Mouse (Mus musculus) ES-Bruce4 (cell line): Measurements from ENCODE around the gene Lama4. TPM values are rescaled to one million over a fixed set of nuclear protein-coding genes. Genes with fewer than 3 reads are reported as not detected.

Experiments used
- H3K27ac ChIP-seq: 2 replicates; pipeline ENCODE4 v1.5.1; 2012; ENCODE audit warnings: low read length, inconsistent platforms; ENCODE audit not compliant: insufficient read depth
- H3K27me3 ChIP-seq: 2 replicates; pipeline ENCODE4 v1.6.1; 2012; ENCODE audit warnings: mild to moderate bottlenecking, low read length, inconsistent platforms; ENCODE audit not compliant: control insufficient read depth, poor library complexity, insufficient read depth, severe bottlenecking
- H3K36me3 ChIP-seq: 2 replicates; pipeline ENCODE4 v1.6.1; 2012; ENCODE audit warnings: inconsistent platforms, mild to moderate bottlenecking, low read length, moderate library complexity; ENCODE audit not compliant: control insufficient read depth, poor library complexity, insufficient read depth, severe bottlenecking
- H3K4me1 ChIP-seq: one replicate; pipeline ENCODE4 v1.8.1; 2011; ENCODE audit warnings: low read length; ENCODE audit not compliant: control insufficient read depth, insufficient read depth
- H3K4me3 ChIP-seq: 2 replicates; pipeline ENCODE4 v1.5.1; 2011; ENCODE audit warnings: low read depth, mild to moderate bottlenecking, low read length
- H3K9ac ChIP-seq: 2 replicates; pipeline ENCODE4 v1.6.1; 2012; ENCODE audit warnings: low read depth, mild to moderate bottlenecking, inconsistent platforms; ENCODE audit not compliant: poor library complexity, severe bottlenecking
- H3K9me3 ChIP-seq: replicated peaks from 2 replicates; pipeline ENCODE4 v1.6.1; 2012; ENCODE audit warnings: mild to moderate bottlenecking, low read length, inconsistent platforms; ENCODE audit not compliant: control insufficient read depth, poor library complexity, insufficient read depth, severe bottlenecking
- CTCF ChIP-seq: IDR thresholded peaks from one replicate; pipeline ENCODE4 v1.8.1; 2011; ENCODE audit warnings: low read depth, low read length
- EP300 ChIP-seq: IDR thresholded peaks from 2 replicates; pipeline ENCODE4 v1.6.1; 2011; ENCODE audit warnings: low read depth, low read length; ENCODE audit not compliant: insufficient read depth
- POLR2A ChIP-seq: IDR thresholded peaks from one replicate; pipeline ENCODE4 v1.8.1; 2011; ENCODE audit warnings: low read length; ENCODE audit not compliant: insufficient read depth
- polyA plus RNA-seq: library from polyadenylated mRNA; stranded (reverse); fragments of >200 nt; gene quantifications from 2 replicates; pipeline ENCODE4 v1.2.4, GENCODE M21; 2011; ENCODE audit warnings: low read depth; ENCODE audit not compliant: missing spikeins, insufficient read depth, insufficient read length

Gene Lama4
- polyA plus RNA-seq, 1 experiment, result 1.7 TPM

DNA sequence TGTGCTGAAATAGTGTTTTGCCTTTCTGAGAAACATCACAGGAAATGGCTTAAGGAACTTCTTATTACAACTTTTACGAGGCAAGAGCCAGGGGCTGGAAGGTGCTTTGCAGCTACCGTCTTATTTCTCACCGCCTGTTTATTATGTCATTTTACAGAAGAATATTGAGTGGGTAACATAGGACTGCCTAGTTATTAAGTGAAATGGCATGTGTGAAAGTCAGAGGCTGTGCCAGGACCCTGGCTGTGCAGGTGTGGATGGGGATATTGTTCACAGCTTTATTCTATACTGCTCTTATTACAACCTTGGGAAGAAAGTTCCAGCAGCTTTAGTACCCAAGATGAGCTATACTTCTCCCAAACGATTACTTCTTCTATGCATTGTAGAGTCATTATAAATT is 106.7 kb downstream of the Lama4 start:
- no peak overlapping the region for H3K4me3 ChIP-seq
- no peak overlapping the region for H3K9ac ChIP-seq
- no peaks in the 10 kb centered on the region for H3K4me1 ChIP-seq
- H3K27ac ChIP-seq, result no peak overlapping the region
- no peaks in the 10 kb centered on the region for H3K9me3 ChIP-seq
- TF ChIP-seq POLR2A, result no peak
- no peaks in the 10 kb centered on the region for H3K36me3 ChIP-seq
- H3K27me3 ChIP-seq, result no peaks in the 10 kb centered on the region; the same call in 1 of the 2 replicates

DNA sequence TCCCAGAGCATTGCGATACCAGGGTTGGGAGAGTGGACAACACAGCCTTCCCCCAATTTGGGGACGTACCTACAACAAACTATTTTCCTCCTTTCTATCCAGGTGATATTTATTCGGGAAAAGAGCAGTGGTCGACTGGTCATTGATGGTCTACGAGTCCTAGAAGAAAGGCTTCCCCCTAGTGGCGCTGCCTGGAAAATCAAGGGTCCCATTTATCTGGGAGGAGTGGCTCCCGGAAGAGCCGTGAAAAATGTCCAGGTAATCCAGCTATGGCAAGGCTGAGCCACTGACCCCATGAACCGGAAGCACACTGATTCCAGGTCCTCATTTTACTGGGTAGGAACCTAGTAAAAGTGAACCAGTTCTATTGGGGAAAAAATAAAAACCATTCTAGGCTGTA is 131.7 kb downstream of the Lama4 start:
- Histone ChIP-seq H3K27ac (no peak overlapping the region), H3K4me3 (no peak overlapping the region), H3K27me3 (no peaks in the 10 kb centered on the region), H3K9ac (no peak overlapping the region), H3K4me1 (no peaks in the 10 kb centered on the region), H3K36me3 (no peaks in the 10 kb centered on the region), H3K9me3 (peaks cover 10% of the 10 kb centered on the region)
- peak; percentile 26 for TF ChIP-seq CTCF
- no peak for TF ChIP-seq POLR2A

DNA sequence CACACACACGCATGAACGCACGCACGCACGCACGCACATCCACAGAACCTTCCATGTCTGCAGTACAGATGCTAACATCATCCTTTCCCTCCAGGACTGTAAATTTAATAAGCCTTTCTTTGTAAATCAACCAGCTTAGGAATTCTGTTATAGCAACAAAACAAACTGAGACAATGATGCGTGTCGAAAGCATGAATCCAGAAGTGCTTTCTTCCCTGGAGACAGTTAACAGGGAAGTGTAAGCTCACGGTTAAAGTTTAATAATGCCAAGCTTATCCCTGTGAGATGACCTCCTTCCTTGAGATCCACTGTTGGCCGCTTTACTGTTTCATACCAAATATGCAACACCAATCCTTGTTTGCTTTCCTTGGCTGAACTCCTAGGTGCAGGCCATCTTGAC is 133.4 kb downstream of the Lama4 start:
- H3K36me3 ChIP-seq, result no peaks in the 10 kb centered on the region

DNA sequence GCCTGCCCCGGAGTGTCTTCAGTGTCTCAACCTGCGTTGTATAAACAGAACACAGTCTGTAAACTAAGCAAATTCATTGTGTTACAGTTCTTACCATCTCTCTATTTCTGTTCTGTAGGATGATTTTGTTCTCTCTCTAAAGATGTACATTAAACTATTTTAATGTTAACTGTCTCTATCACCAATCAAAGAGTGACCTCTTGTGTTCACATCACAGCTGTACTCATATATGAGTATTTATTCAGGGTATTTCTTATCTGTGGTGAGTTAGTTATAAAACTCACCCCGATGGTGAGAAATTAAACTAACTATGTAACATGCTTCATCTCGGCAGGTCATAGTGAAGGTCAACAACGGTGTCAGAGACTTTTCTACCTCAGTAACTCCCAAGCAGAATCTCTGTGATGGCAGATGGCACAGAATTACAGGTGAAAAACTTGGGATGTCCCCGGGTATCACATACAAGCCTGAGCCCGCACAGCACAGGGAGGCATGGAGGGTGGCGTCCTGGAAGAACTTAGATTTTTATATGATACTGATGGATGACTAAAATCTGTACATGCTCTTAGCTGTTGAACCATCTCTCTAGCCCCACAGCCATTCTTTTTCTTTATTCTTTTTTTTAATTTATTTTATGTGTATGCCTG is 139.6 kb downstream of the Lama4 start:
- no peaks in the 10 kb centered on the region for H3K4me1 ChIP-seq
- H3K36me3 ChIP-seq, result no peaks in the 10 kb centered on the region
- H3K9ac ChIP-seq, result no peak overlapping the region

More for the DNA sequence above, 133.4 kb downstream of the Lama4 start:
- no peak for TF ChIP-seq POLR2A
- no peak for TF ChIP-seq CTCF
- TF ChIP-seq EP300, result no peak
- H3K9me3 ChIP-seq, result peaks cover 10% of the 10 kb centered on the region
- no peak overlapping the region for H3K27ac ChIP-seq
- no peaks in the 10 kb centered on the region for H3K27me3 ChIP-seq
- H3K4me3 ChIP-seq, result no peak overlapping the region
- H3K9ac ChIP-seq, result no peak overlapping the region
- H3K4me1 ChIP-seq, result no peaks in the 10 kb centered on the region

DNA sequence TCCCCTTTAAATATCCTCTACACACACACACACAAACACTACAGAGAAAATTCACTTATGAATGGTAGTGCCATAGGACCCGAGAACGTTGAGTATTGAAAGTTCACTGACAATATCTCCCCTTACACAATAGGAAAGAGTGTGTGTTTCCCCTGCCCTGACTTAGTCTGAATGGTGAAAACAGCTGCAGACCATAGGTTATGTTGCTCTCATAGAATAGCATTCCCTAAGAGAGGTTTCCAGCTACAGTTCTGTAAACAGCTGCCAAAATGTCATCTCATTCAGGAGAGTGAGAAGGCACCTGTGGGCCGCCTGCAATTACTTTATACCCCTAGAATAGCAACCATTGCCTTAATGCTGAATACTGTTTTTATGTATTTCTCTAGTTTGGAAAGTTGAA is 141.1 kb downstream of the Lama4 start:
- Histone ChIP-seq H3K4me1 (no peaks in the 10 kb centered on the region), H3K27me3 (no peaks in the 10 kb centered on the region), H3K9me3 (no peaks in the 10 kb centered on the region), H3K27ac (peak overlapping the region; percentile 54), H3K36me3 (no peaks in the 10 kb centered on the region), H3K4me3 (no peak overlapping the region), H3K9ac (no peak overlapping the region)
- no peak for TF ChIP-seq EP300
- TF ChIP-seq CTCF, result no peak
- no peak for TF ChIP-seq POLR2A

More for the DNA sequence above, 139.6 kb downstream of the Lama4 start:
- Histone ChIP-seq H3K27me3 (no peaks in the 10 kb centered on the region), H3K27ac (no peak overlapping the region), H3K4me3 (no peak overlapping the region), H3K9me3 (no peaks in the 10 kb centered on the region)
- TF ChIP-seq CTCF (no peak), EP300 (no peak), POLR2A (no peak)

DNA sequence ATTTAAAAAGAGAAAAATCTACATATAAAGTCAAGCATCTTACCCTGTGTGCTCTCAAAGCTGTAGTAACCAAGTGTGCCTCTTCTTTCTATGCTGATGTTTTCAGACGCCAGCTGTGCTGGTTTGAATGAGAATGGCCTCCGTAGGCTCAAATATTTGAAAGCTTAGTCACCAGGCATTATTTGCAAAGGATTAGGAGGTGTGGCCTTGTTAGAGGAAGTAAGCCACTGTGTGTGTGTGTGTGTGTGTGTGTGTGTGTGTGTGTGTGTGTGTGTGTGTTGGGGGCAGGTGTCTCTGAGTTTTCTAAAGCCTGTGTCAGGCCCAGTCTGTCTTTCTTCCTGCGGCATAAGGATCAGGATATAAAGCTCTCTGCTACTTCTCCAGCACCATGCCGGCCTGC is 141.6 kb downstream of the Lama4 start:
- peak overlapping the region; percentile 77 for H3K27ac ChIP-seq
- H3K27me3 ChIP-seq, result no peaks in the 10 kb centered on the region
- H3K36me3 ChIP-seq, result no peaks in the 10 kb centered on the region
- TF ChIP-seq EP300 (peak; percentile 93), POLR2A (no peak)
- no peaks in the 10 kb centered on the region for H3K9me3 ChIP-seq
- H3K4me1 ChIP-seq, result no peaks in the 10 kb centered on the region
- no peak overlapping the region for H3K4me3 ChIP-seq
- no peak overlapping the region for H3K9ac ChIP-seq
